Mouse (Mus musculus) stomach, postnatal 0 days (tissue): ENCODE measurements around the gene Zp1. TPM values are rescaled to one million over a fixed set of nuclear protein-coding genes. Genes with fewer than 3 reads are reported as not detected.

Experiments
- ATAC-seq: fragments of 200-750 bp; cut with Nextera tagmentation; 2 replicates; pipeline ENCODE4 v1.8.0; 2017; ENCODE audit not compliant: low FRiP score, low TSS enrichment
- DNase-seq: peaks from one replicate; pipeline ENCODE4 v3.0.0-alpha.2; 2016; ENCODE audit warnings: low spot score
- H3K27ac ChIP-seq: fragments of 300-500 bp; sonication (generic); replicated peaks from 2 replicates; pipeline ENCODE4 v1.5.1; 2014; ENCODE audit warnings: mild to moderate bottlenecking, control low read depth
- H3K27me3 ChIP-seq: fragments of 300-500 bp; sonication (generic); 2 replicates; pipeline ENCODE4 v1.6.1; 2014; ENCODE audit warnings: low read length; ENCODE audit not compliant: control insufficient read depth, insufficient read depth
- H3K36me3 ChIP-seq: fragments of 300-500 bp; sonication (generic); 2 replicates; pipeline ENCODE4 v1.6.1; 2014; ENCODE audit warnings: low read length, mixed read lengths; ENCODE audit not compliant: control insufficient read depth, insufficient read depth
- H3K4me1 ChIP-seq: fragments of 300-500 bp; sonication (generic); replicated peaks from 2 replicates; pipeline ENCODE4 v1.6.1; 2014; ENCODE audit warnings: antibody characterized with exemption; ENCODE audit not compliant: control insufficient read depth, insufficient read depth
- H3K4me2 ChIP-seq: fragments of 300-500 bp; sonication (generic); replicated peaks from 2 replicates; pipeline ENCODE4 v1.6.1; 2014; ENCODE audit warnings: low read depth, mild to moderate bottlenecking, control low read depth, moderate library complexity
- H3K4me3 ChIP-seq: fragments of 300-500 bp; sonication (generic); 2 replicates; pipeline ENCODE4 v1.5.1; 2014; ENCODE audit warnings: low read depth, low read length, control low read depth
- H3K9ac ChIP-seq: fragments of 300-500 bp; sonication (generic); 2 replicates; pipeline ENCODE4 v1.6.1; 2014; ENCODE audit warnings: mild to moderate bottlenecking, low read length, control low read depth, mixed read lengths
- H3K9me3 ChIP-seq: fragments of 300-500 bp; sonication (generic); 2 replicates; pipeline ENCODE4 v1.6.1; 2016; ENCODE audit warnings: low read length; ENCODE audit not compliant: control insufficient read depth
- CTCF ChIP-seq: IDR thresholded peaks from 2 replicates; pipeline ENCODE4 v1.5.1; 2016; ENCODE audit warnings: antibody characterized with exemption, low read depth, mild to moderate bottlenecking, moderate library complexity
- EP300 ChIP-seq: optimal IDR thresholded peaks from 2 replicates; pipeline ENCODE3; 2016; ENCODE audit warnings: antibody characterized with exemption
- WGBS: fragments of 180-500 bp; shearing (Covaris S2); extraction: QIAGEN DNeasy Blood & Tissue Kit; methylation state at CpG from one replicate; pipeline ENCODE4 v1.1.7; 2014; 5-methylcytosine and 5-hydroxymethylcytosine counted together
- polyA plus RNA-seq: library from polyadenylated mRNA; unstranded; fragments of >200 nt; fragmentation: Nextera tagmentation; extraction: Ambion mirVana; gene quantifications from 2 replicates; pipeline ENCODE4 v1.2.1, GENCODE M21; 2015

The Zp1 gene
- polyA plus RNA-seq, 1 experiment from 2014 or later = 0.08 TPM

GRCm38 (mm10) chr19:10909087-10909721, 11.2 kb downstream of the Zp1 start:
- H3K4me2 ChIP-seq = no peak overlapping the region
- peak; percentile 34 for DNase-seq
- peaks cover 2% of the 10 kb centered on the region for H3K36me3 ChIP-seq
- no peak overlapping the region for H3K9ac ChIP-seq
- ATAC-seq = peak; percentile 52; the same call in 1 of the 2 replicates
- H3K4me3 ChIP-seq = no peak overlapping the region
- TF ChIP-seq CTCF (no peak), EP300 (no peak)
- 0 out of 2 replicates have a peak, but pooled peaks cover 2% of the 10 kb centered on the region for H3K4me1 ChIP-seq
- no peaks in the 10 kb centered on the region for H3K9me3 ChIP-seq
- H3K27me3 ChIP-seq = no peaks in the 10 kb centered on the region
- 44% methylated on average over 6 of the region's 6 CpGs for WGBS
- H3K27ac ChIP-seq = peak overlapping the region; percentile 77

- H3K27me3 ChIP-seq = no peaks in the 10 kb centered on the region
- peaks cover 10% of the 10 kb centered on the region for H3K36me3 ChIP-seq
- 50% methylated on average over 3 of the region's 3 CpGs for whole genome bisulfite sequencing
- H3K4me1 ChIP-seq = 0 out of 2 replicates have a peak, but pooled peaks cover 2% of the 10 kb centered on the region
- no peaks in the 10 kb centered on the region for H3K9me3 ChIP-seq
- H3K9ac ChIP-seq = no peak overlapping the region
- peak; percentile 73 for DNase-seq
- H3K4me3 ChIP-seq = no peak overlapping the region
- TF ChIP-seq CTCF (peak; percentile 89), EP300 (no peak)
- ATAC-seq = no peak
- peak overlapping the region; percentile 77; the same call in 1 of the 2 replicates for H3K27ac ChIP-seq
- no peak overlapping the region for H3K4me2 ChIP-seq
These were observed 12.5 kb downstream of the Zp1 start for GRCm38 (mm10) chr19:10907891-10908290.

- Histone ChIP-seq H3K4me3 (no peak overlapping the region), H3K27me3 (no peaks in the 10 kb centered on the region), H3K4me1 (0 out of 2 replicates have a peak, but pooled peaks cover 2% of the 10 kb centered on the region), H3K9ac (peak overlapping the region; percentile 35; the same call in 1 of the 2 replicates), H3K27ac (peak overlapping the region; percentile 82), H3K4me2 (0 out of 2 replicates have a peak overlapping the region, but pooled peaks have one; percentile 11), H3K9me3 (no peaks in the 10 kb centered on the region), H3K36me3 (peaks cover 28% of the 10 kb centered on the region)
- 52% methylated on average over 5 of the region's 5 CpGs for WGBS
- DNase-seq (no peak), ATAC-seq (no peak)
- no peak for TF ChIP-seq EP300
These were observed 14.8 kb downstream of the Zp1 start for GRCm38 (mm10) chr19:10905728-10906000.

GRCm38 (mm10) chr19:10904927-10905727, 15.3 kb downstream of the Zp1 start:
- 35% methylated on average over 7 of the region's 7 CpGs for WGBS
- ATAC-seq = peak; percentile 72; the same call in 1 of the 2 replicates
- peak overlapping the region; percentile 82 for H3K27ac ChIP-seq
- H3K4me1 ChIP-seq = 0 out of 2 replicates have a peak, but pooled peaks cover 2% of the 10 kb centered on the region
- H3K4me3 ChIP-seq = no peak overlapping the region
- H3K9me3 ChIP-seq = no peaks in the 10 kb centered on the region
- peaks cover 33% of the 10 kb centered on the region for H3K36me3 ChIP-seq
- TF ChIP-seq EP300 (no peak), CTCF (peak; percentile 44)
- peak; percentile 54 for DNase-seq
- H3K27me3 ChIP-seq = no peaks in the 10 kb centered on the region
- 0 out of 2 replicates have a peak overlapping the region, but pooled peaks have one; percentile 11 for H3K4me2 ChIP-seq
- H3K9ac ChIP-seq = peak overlapping the region; percentile 35; the same call in 1 of the 2 replicates

GRCm38 (mm10) chr19:10904512-10904911, 15.9 kb downstream of the Zp1 start:
- Histone ChIP-seq H3K4me3 (no peak overlapping the region), H3K27ac (peak overlapping the region; percentile 30; the same call in 1 of the 2 replicates), H3K9ac (no peak overlapping the region), H3K4me2 (no peak overlapping the region), H3K9me3 (no peaks in the 10 kb centered on the region), H3K36me3 (peaks cover 38% of the 10 kb centered on the region), H3K27me3 (no peaks in the 10 kb centered on the region), H3K4me1 (0 out of 2 replicates have a peak, but pooled peaks cover under 1% of the 10 kb centered on the region)
- ATAC-seq (no peak), DNase-seq (no peak)
- WGBS = 61% methylated on average over 5 of the region's 5 CpGs
- TF ChIP-seq EP300 = no peak
- TF ChIP-seq CTCF = no peak

- H3K36me3 ChIP-seq = peaks cover 51% of the 10 kb centered on the region
- H3K4me1 ChIP-seq = 0 out of 2 replicates have a peak, but pooled peaks cover 2% of the 10 kb centered on the region
- DNase-seq (no peak), ATAC-seq (no peak)
- no peak for TF ChIP-seq EP300
- no peak for TF ChIP-seq CTCF
- 86% methylated on average over 5 of the region's 5 CpGs for WGBS
- no peak overlapping the region for H3K27ac ChIP-seq
- no peaks in the 10 kb centered on the region for H3K9me3 ChIP-seq
- H3K4me2 ChIP-seq = no peak overlapping the region
- H3K27me3 ChIP-seq = no peaks in the 10 kb centered on the region
- H3K9ac ChIP-seq = no peak overlapping the region
- H3K4me3 ChIP-seq = no peak overlapping the region
These were observed 19.4 kb downstream of the Zp1 start for GRCm38 (mm10) chr19:10901046-10901445.
